Mouse (Mus musculus): Measurements from ENCODE around the gene Ces1h. TPM values are rescaled to one million over a fixed set of nuclear protein-coding genes. Genes with fewer than 3 reads are reported as not detected.

The Ces1h gene
- polyA plus RNA-seq, 1 experiment: 1.0 TPM

GRCm38 (mm10) chr8:93360113-93360512, 19.4 kb downstream of the Ces1h start:
- Histone ChIP-seq H3K4me3 (ENCODE audit: control insufficient read depth, low read depth, low read length) (no peak overlapping the region), H3K27ac (ENCODE audit: control insufficient read depth, insufficient read depth, low read depth, low read length) (no peak overlapping the region)

DNA sequence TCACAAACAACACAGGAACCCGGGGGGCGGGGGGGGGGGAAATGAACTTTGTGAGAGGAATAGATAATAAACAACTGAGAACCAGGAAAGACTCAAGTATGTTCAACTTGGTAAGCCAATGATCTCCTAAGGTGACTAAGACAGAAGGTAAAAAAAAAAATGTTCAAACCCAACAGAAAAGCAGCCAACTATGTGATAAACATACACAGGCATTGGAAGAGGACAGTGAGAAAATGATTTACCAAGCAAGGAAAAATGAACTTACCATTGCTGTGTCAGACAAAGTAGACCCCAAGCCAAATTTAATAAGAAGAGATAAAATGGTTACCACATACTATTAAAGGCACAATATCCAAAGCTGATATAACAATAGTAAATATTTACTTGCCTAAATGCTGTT, 40.0 kb downstream of the Ces1h start:
- H3K27ac ChIP-seq (ENCODE audit: control insufficient read depth, insufficient read depth, low read depth, low read length): no peak overlapping the region
- H3K27me3 ChIP-seq (ENCODE audit: control insufficient read depth, insufficient read depth, low read length): no peaks in the 10 kb centered on the region
- H3K4me3 ChIP-seq (ENCODE audit: control insufficient read depth, low read depth, low read length): no peak overlapping the region
- H3K4me1 ChIP-seq (ENCODE audit: control insufficient read depth, insufficient read depth, low read length): no peaks in the 10 kb centered on the region
- H3K36me3 ChIP-seq (ENCODE audit: control insufficient read depth, insufficient read depth, low read length): no peaks in the 10 kb centered on the region
- TF ChIP-seq POLR2A (IDR thresholded peaks at IDR 0.05; ENCODE audit: control insufficient read depth, low read depth, low read length) (no peak), CTCF (IDR thresholded peaks at IDR 0.05; ENCODE audit: control insufficient read depth, insufficient read depth, insufficient replicate concordance, low read depth, low read length) (no peak)

More at GRCm38 (mm10) chr8:93360113-93360512, 19.4 kb downstream of the Ces1h start:
- Histone ChIP-seq H3K4me1 (ENCODE audit: control insufficient read depth, insufficient read depth, low read length) (no peaks in the 10 kb centered on the region), H3K36me3 (ENCODE audit: control insufficient read depth, insufficient read depth, low read length) (no peaks in the 10 kb centered on the region), H3K27me3 (ENCODE audit: control insufficient read depth, insufficient read depth, low read length) (no peaks in the 10 kb centered on the region)
- TF ChIP-seq CTCF (IDR thresholded peaks at IDR 0.05; ENCODE audit: control insufficient read depth, insufficient read depth, insufficient replicate concordance, low read depth, low read length): no peak
- no peak for TF ChIP-seq POLR2A (IDR thresholded peaks at IDR 0.05; ENCODE audit: control insufficient read depth, low read depth, low read length)

DNA sequence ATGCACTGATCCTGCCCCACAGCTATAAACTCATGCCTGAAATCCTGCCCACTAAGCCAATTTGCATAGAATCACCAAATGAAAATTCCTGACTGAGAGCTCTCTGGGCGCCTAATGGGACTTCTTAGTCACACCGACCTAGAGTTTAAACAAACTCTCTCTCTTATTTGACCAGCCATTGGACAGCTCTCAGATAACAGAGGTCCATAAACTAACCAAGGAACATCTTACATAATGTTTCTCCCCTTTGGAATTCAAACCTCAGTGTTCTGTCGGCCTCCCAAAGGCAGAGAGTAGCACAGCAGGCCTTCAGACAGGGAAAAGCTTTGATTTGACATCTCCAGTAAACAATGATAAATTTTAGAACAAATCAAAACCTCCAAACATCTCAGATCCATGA, 42.3 kb downstream of the Ces1h start, which contains the start of gene Ces1g:
Ces1g (minus strand) TSS at position 102 of the 400 bp plus-strand sequence.
- Histone ChIP-seq H3K27ac (ENCODE audit: control insufficient read depth, insufficient read depth, low read depth, low read length) (no peak within 1 kb of the TSS), H3K27me3 (ENCODE audit: control insufficient read depth, insufficient read depth, low read length) (no peaks in the 10 kb centered on the region), H3K36me3 (ENCODE audit: control insufficient read depth, insufficient read depth, low read length) (no peaks in the 10 kb centered on the region), H3K4me3 (ENCODE audit: control insufficient read depth, low read depth, low read length) (no peak within 1 kb of the TSS), H3K4me1 (ENCODE audit: control insufficient read depth, insufficient read depth, low read length) (no peaks in the 10 kb centered on the region)
- TF ChIP-seq CTCF (IDR thresholded peaks at IDR 0.05; ENCODE audit: control insufficient read depth, insufficient read depth, insufficient replicate concordance, low read depth, low read length): no peak
- no peak for TF ChIP-seq POLR2A (IDR thresholded peaks at IDR 0.05; ENCODE audit: control insufficient read depth, low read depth, low read length)

- H3K4me3 ChIP-seq (ENCODE audit: control insufficient read depth, low read depth, low read length): no peak overlapping the region
- no peaks in the 10 kb centered on the region for H3K4me1 ChIP-seq (ENCODE audit: control insufficient read depth, insufficient read depth, low read length)
- no peak overlapping the region for H3K27ac ChIP-seq (ENCODE audit: control insufficient read depth, insufficient read depth, low read depth, low read length)
Observed at GRCm38 (mm10) chr8:93332703-93333102, 46.8 kb downstream of the Ces1h start.

DNA sequence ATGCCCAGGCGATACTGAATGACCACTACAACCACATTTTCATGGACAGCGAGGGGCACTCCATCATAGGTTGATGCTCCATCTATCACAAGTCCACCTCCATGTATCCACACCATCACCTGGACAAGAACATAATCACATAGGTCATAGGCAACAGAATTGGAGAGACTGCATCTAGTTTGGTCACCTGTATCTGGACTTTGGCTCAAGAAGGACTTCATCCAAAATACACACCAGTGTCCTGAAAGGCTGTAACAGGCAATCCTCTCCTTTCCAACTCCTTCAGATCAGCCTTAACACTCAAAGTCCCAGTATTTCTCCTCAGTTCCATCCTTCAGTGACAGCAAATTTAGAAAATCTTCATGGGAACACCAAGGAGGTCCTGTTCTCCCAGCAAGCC, 48.4 kb downstream of the Ces1h start:
- H3K27ac ChIP-seq (ENCODE audit: control insufficient read depth, insufficient read depth, low read depth, low read length): no peak overlapping the region
- H3K4me3 ChIP-seq (ENCODE audit: control insufficient read depth, low read depth, low read length): no peak overlapping the region
- no peaks in the 10 kb centered on the region for H3K4me1 ChIP-seq (ENCODE audit: control insufficient read depth, insufficient read depth, low read length)
- TF ChIP-seq POLR2A (IDR thresholded peaks at IDR 0.05; ENCODE audit: control insufficient read depth, low read depth, low read length) (no peak), CTCF (IDR thresholded peaks at IDR 0.05; ENCODE audit: control insufficient read depth, insufficient read depth, insufficient replicate concordance, low read depth, low read length) (no peak)
- H3K27me3 ChIP-seq (ENCODE audit: control insufficient read depth, insufficient read depth, low read length): no peaks in the 10 kb centered on the region
- no peaks in the 10 kb centered on the region for H3K36me3 ChIP-seq (ENCODE audit: control insufficient read depth, insufficient read depth, low read length)

More at GRCm38 (mm10) chr8:93332703-93333102, 46.8 kb downstream of the Ces1h start:
- no peak for TF ChIP-seq POLR2A (IDR thresholded peaks at IDR 0.05; ENCODE audit: control insufficient read depth, low read depth, low read length)
- TF ChIP-seq CTCF (IDR thresholded peaks at IDR 0.05; ENCODE audit: control insufficient read depth, insufficient read depth, insufficient replicate concordance, low read depth, low read length): no peak
- no peaks in the 10 kb centered on the region for H3K27me3 ChIP-seq (ENCODE audit: control insufficient read depth, insufficient read depth, low read length)
- H3K36me3 ChIP-seq (ENCODE audit: control insufficient read depth, insufficient read depth, low read length): no peaks in the 10 kb centered on the region

DNA sequence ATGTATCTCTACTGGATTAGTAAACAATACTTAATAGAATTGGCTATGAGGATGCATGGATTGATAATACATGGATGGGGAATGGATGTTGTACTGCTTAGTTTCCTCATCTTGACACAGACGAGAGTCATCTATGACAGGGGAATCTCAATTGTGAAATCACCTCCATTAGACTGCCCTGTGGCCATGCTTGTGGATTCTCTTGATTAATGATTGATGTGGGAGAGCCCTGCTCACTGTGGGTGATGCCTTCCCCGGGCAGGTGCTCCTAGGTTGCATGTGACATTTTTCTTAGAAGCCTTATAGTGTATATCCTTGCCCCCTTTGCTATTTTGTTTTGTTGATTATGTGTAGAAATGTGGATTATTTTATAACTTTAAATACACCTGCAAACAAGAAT, 54.4 kb downstream of the Ces1h start:
- Histone ChIP-seq H3K36me3 (ENCODE audit: control insufficient read depth, insufficient read depth, low read length) (no peaks in the 10 kb centered on the region), H3K27me3 (ENCODE audit: control insufficient read depth, insufficient read depth, low read length) (no peaks in the 10 kb centered on the region), H3K27ac (ENCODE audit: control insufficient read depth, insufficient read depth, low read depth, low read length) (no peak overlapping the region), H3K4me3 (ENCODE audit: control insufficient read depth, low read depth, low read length) (no peak overlapping the region), H3K4me1 (ENCODE audit: control insufficient read depth, insufficient read depth, low read length) (no peaks in the 10 kb centered on the region)
- TF ChIP-seq CTCF (IDR thresholded peaks at IDR 0.05; ENCODE audit: control insufficient read depth, insufficient read depth, insufficient replicate concordance, low read depth, low read length) (no peak), POLR2A (IDR thresholded peaks at IDR 0.05; ENCODE audit: control insufficient read depth, low read depth, low read length) (no peak)

DNA sequence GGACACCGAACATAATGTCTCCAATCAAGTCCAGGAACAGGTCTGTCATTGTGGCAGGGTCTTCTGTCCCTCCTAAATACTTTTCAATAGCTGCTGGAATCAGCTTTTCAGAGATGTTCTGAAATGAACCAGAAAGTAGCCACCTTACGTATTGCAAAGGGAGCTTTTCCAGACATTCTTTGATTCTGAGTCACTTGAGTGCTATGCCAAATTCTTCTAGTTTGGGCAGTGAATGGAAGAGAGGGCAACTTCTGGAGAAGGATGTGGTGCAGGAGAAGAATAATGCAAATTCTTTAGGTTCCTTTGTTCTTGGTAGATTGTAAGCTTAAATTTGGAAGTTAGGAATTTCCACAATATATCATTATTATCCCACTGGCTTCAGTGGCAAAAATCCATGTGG, 62.5 kb downstream of the Ces1h start:
- Histone ChIP-seq H3K4me1 (ENCODE audit: control insufficient read depth, insufficient read depth, low read length) (no peaks in the 10 kb centered on the region), H3K27me3 (ENCODE audit: control insufficient read depth, insufficient read depth, low read length) (no peaks in the 10 kb centered on the region), H3K27ac (ENCODE audit: control insufficient read depth, insufficient read depth, low read depth, low read length) (no peak overlapping the region), H3K36me3 (ENCODE audit: control insufficient read depth, insufficient read depth, low read length) (no peaks in the 10 kb centered on the region), H3K4me3 (ENCODE audit: control insufficient read depth, low read depth, low read length) (no peak overlapping the region)
- TF ChIP-seq CTCF (IDR thresholded peaks at IDR 0.05; ENCODE audit: control insufficient read depth, insufficient read depth, insufficient replicate concordance, low read depth, low read length) (no peak), POLR2A (IDR thresholded peaks at IDR 0.05; ENCODE audit: control insufficient read depth, low read depth, low read length) (no peak)

- Histone ChIP-seq H3K4me1 (ENCODE audit: control insufficient read depth, insufficient read depth, low read length) (no peaks in the 10 kb centered on the region), H3K27ac (ENCODE audit: control insufficient read depth, insufficient read depth, low read depth, low read length) (no peak overlapping the region), H3K4me3 (ENCODE audit: control insufficient read depth, low read depth, low read length) (peak overlapping the region; percentile 36; the same call in 1 of the 2 replicates), H3K36me3 (ENCODE audit: control insufficient read depth, insufficient read depth, low read length) (no peaks in the 10 kb centered on the region), H3K27me3 (ENCODE audit: control insufficient read depth, insufficient read depth, low read length) (no peaks in the 10 kb centered on the region)
- no peak for TF ChIP-seq CTCF (IDR thresholded peaks at IDR 0.05; ENCODE audit: control insufficient read depth, insufficient read depth, insufficient replicate concordance, low read depth, low read length)
- no peak for TF ChIP-seq POLR2A (IDR thresholded peaks at IDR 0.05; ENCODE audit: control insufficient read depth, low read depth, low read length)
Observed at GRCm38 (mm10) chr8:93315557-93315956, 64.0 kb downstream of the Ces1h start.

Other genes with a start within 250 kb of the Ces1h start
- gene Ces1c, start 248.4 kb downstream of the Ces1h start, polyA plus RNA-seq (2012; rRNA removed): not detected in 2 replicates
- gene Ces1d, start 181.9 kb downstream of the Ces1h start, polyA plus RNA-seq (2012; rRNA removed): 22.7 and 28.5 TPM in 2 replicates
- 0.51 TPM in 1 of 2 replicates, not detected in the other for gene Ces1e, start 150.1 kb downstream of the Ces1h start, polyA plus RNA-seq (2012; rRNA removed)
- gene Ces1f, start 100.0 kb downstream of the Ces1h start, polyA plus RNA-seq (2012; rRNA removed): 0.05 and 0.10 TPM in 2 replicates
- gene Ces1g, start 42.4 kb downstream of the Ces1h start, polyA plus RNA-seq (2012; rRNA removed): 0.19 and 0.20 TPM in 2 replicates
- gene Ces5a, start 156.1 kb upstream of the Ces1h start, polyA plus RNA-seq (2012; rRNA removed): 5.0 and 111 TPM in 2 replicates